Mouse (Mus musculus) liver, embryonic 12.5 days (tissue): ENCODE results near the gene S100a10. TPM values are rescaled to one million over a fixed set of nuclear protein-coding genes. Genes with fewer than 3 reads are reported as not detected.

Source experiments
- polyA plus RNA-seq: library from polyadenylated mRNA; unstranded; fragments of >200 nt; fragmentation: Nextera tagmentation; extraction: Ambion mirVana; gene quantifications from 2 replicates; pipeline ENCODE4 v1.2.1, GENCODE M21; 2016

Gene S100a10
- polyA plus RNA-seq, 1 experiment from 2014 or later = 87.8 TPM

Other genes starting within 250 kb of the S100a10 start
- not detected in 2 replicates for gene Hrnr, start 235.3 kb upstream of the S100a10 start, polyA plus RNA-seq
- 0.05 and 0.06 TPM in 2 replicates for gene Rptn, start 161.4 kb upstream of the S100a10 start, polyA plus RNA-seq
- gene Tchh, start 112.8 kb upstream of the S100a10 start, polyA plus RNA-seq = 0.11 and 0.16 TPM in 2 replicates
- not detected in 2 replicates for gene Tchhl1, start 86.3 kb upstream of the S100a10 start, polyA plus RNA-seq
- 158 and 165 TPM in 2 replicates for gene S100a11, start 34.6 kb upstream of the S100a10 start, polyA plus RNA-seq
- gene Tdpoz2, start 97.6 kb downstream of the S100a10 start, polyA plus RNA-seq = not detected in 2 replicates
- gene Tdpoz1, start 121.2 kb downstream of the S100a10 start, polyA plus RNA-seq = not detected in 2 replicates
- gene Gm37596, start 138.0 kb downstream of the S100a10 start, polyA plus RNA-seq = not detected in 2 replicates
- not detected in 2 replicates for gene Gm5773, start 217.9 kb downstream of the S100a10 start, polyA plus RNA-seq
- not detected in 2 replicates for gene Tdpoz4, start 241.3 kb downstream of the S100a10 start, polyA plus RNA-seq